Mouse (Mus musculus) forebrain, embryonic 15.5 days (tissue): ENCODE data around the gene Arl1. TPM values are rescaled to one million over a fixed set of nuclear protein-coding genes. Genes with fewer than 3 reads are reported as not detected.

ENCODE experiments used
- ATAC-seq: fragments of 200-750 bp; cut with Nextera tagmentation; replicated peaks from 2 replicates; pipeline ENCODE4 v1.8.0; 2017; ENCODE audit warnings: mild to moderate bottlenecking, moderate TSS enrichment, moderate library complexity
- H3K27ac ChIP-seq: fragments of 300-500 bp; sonication (generic); replicated peaks from 2 replicates; pipeline ENCODE4 v1.5.1; 2015; ENCODE audit warnings: mild to moderate bottlenecking, inconsistent platforms
- H3K27me3 ChIP-seq: fragments of 300-500 bp; sonication (generic); 2 replicates; pipeline ENCODE4 v1.6.1; 2015; ENCODE audit warnings: inconsistent platforms
- H3K36me3 ChIP-seq: fragments of 300-500 bp; sonication (generic); 2 replicates; pipeline ENCODE4 v1.6.1; 2015; ENCODE audit warnings: mild to moderate bottlenecking, inconsistent platforms
- H3K4me1 ChIP-seq: fragments of 300-500 bp; sonication (generic); 2 replicates; pipeline ENCODE4 v1.6.1; 2015; ENCODE audit warnings: inconsistent platforms
- H3K4me2 ChIP-seq: fragments of 300-500 bp; sonication (generic); replicated peaks from 2 replicates; pipeline ENCODE4 v1.6.1; 2015; ENCODE audit warnings: mild to moderate bottlenecking, inconsistent platforms
- H3K4me3 ChIP-seq: fragments of 300-500 bp; sonication (generic); 2 replicates; pipeline ENCODE4 v1.5.1; 2015; ENCODE audit warnings: mild to moderate bottlenecking, inconsistent platforms
- H3K9ac ChIP-seq: fragments of 300-500 bp; sonication (generic); replicated peaks from 2 replicates; pipeline ENCODE4 v1.6.1; 2015; ENCODE audit warnings: mild to moderate bottlenecking, inconsistent platforms
- H3K9me3 ChIP-seq: fragments of 300-500 bp; sonication (generic); 2 replicates; pipeline ENCODE4 v1.6.1; 2016; ENCODE audit warnings: inconsistent platforms
- WGBS: fragments of 180-500 bp; shearing (Covaris S2); methylation state at CpG from one replicate; pipeline ENCODE4 v1.1.7; 2015; ENCODE audit warnings: mixed read lengths; 5-methylcytosine and 5-hydroxymethylcytosine counted together
- polyA plus RNA-seq: library from polyadenylated mRNA; unstranded; fragments of >200 nt; fragmentation: Nextera tagmentation; extraction: Ambion mirVana; gene quantifications from 2 replicates; pipeline ENCODE4 v1.2.1, GENCODE M21; 2015

The Arl1 gene
- polyA plus RNA-seq, result 146 and 150 TPM in 2 replicates

DNA sequence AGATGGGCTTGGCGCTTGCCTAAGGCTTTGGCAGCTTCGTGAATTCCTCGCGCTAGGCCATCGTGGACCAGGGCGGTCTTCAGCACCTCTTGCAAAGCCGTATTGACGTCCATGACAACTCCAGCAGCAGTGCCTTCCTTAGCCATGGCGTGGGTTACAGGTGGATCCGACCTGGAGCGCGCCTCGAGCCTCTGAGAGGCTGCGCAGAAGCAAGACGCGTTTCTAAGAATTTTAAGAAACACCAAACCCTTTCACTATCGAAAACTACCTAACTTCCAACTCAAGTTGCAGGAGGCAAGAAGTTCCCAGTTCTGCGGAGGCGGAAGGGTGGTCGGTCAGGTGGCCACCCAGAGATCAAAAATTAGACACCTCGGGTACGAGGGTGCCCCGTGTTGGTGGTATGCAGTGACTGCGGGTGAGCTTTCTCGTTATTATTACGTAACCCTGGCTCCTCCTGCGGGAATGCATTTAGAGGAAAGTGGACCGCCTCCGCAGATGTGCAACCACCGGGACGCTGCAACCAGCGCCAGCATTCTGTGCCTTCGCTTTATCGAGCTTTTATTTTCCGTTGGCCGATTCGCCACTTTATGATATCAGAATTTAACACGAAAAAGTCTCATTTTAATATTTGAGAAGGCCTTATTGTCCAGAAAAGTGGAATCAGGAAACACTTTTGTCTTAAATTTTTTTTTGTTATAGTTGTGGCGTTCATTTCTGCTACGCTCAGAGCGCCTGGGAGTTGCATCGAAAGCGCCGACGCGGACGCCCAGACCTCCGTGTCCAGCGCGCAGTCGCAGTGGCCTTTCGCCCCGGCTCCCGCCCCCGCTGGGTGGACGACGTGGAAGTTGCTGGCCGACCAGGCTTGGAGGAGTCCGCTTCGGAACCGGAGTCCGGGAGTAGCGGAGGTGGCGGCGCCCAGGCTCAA lies at the start of gene Arl1:
Arl1 (plus strand) TSS at position 288 of the 925 bp plus-strand sequence.
- Histone ChIP-seq H3K4me1 (peaks cover 19% of the 10 kb centered on the region), H3K9ac (peak within 1 kb of the TSS; percentile 93), H3K9me3 (no peaks in the 10 kb centered on the region), H3K36me3 (no peaks in the 10 kb centered on the region), H3K27me3 (no peaks in the 10 kb centered on the region), H3K4me2 (peak within 1 kb of the TSS; percentile 83), H3K4me3 (peak within 1 kb of the TSS; percentile 97), H3K27ac (peak within 1 kb of the TSS; percentile 69)
- peak; percentile 95 for ATAC-seq
- WGBS, result under 1% methylated on average over 65 of the region's 65 CpGs

DNA sequence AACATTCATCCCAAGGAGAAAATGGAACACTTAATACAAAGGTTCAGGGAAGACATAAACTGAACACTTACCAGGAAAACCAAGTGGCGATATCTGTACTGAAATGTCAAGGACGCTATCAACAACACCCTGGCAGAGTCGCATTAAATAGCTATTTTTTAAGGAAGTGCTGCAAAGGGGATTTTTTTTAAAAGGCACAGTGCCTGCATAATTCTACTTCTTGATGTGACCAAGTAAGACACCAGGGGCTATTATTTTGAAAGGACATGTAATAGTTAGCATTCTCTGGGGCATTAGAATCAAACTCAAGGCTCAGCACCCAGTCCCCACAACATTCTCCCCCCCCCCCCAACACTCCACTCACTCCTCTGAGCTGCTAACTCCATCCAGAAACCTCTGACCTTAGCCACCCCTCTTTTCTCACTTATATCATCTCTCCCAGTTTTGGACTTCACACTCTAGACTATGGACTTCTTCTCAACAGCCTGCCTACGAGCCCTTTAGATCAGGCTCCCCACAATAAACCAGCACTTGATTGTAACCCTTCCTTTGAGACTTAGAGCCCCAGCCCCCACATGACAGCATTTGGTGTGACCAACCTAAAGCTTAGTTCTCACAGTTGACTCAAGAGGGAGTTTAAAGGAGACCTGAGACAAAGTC lies 47.6 kb upstream of the Arl1 start:
- H3K9ac ChIP-seq, result no peak overlapping the region
- 65% methylated on average over 4 of the region's 4 CpGs for WGBS
- no peaks in the 10 kb centered on the region for H3K9me3 ChIP-seq
- no peaks in the 10 kb centered on the region for H3K4me1 ChIP-seq
- no peak overlapping the region for H3K27ac ChIP-seq
- no peaks in the 10 kb centered on the region for H3K27me3 ChIP-seq
- H3K4me3 ChIP-seq, result no peak overlapping the region
- no peak for ATAC-seq
- H3K4me2 ChIP-seq, result no peak overlapping the region
- H3K36me3 ChIP-seq, result no peaks in the 10 kb centered on the region

DNA sequence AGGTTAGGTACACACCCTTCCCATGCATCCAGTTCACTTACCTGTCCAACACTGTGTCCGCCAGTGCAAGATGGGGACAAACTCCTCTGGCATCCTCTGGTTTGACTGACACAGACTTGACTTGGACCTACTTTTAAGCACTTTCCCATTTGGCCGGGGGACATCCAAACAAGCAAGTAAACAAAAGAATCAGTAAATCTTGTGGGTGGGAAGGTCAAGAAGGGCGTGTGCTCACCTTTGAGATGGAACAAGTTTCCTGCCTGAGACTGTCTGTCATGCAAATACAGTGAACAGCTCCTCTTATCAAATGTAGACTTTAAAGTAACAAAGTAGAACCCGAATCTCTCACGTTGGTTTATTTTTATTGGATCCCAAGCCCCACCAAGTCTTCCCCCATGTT lies 45.7 kb upstream of the Arl1 start, which contains the start of gene Spic:
Spic (minus strand) TSS at position 91 of the 400 bp plus-strand sequence.
- no peak within 1 kb of the TSS for H3K9ac ChIP-seq
- WGBS, result 79% methylated on average over 5 of the region's 5 CpGs
- no peaks in the 10 kb centered on the region for H3K27me3 ChIP-seq
- no peak for ATAC-seq
- H3K4me3 ChIP-seq, result no peak within 1 kb of the TSS
- no peaks in the 10 kb centered on the region for H3K36me3 ChIP-seq
- no peaks in the 10 kb centered on the region for H3K4me1 ChIP-seq
- no peak within 1 kb of the TSS for H3K4me2 ChIP-seq
- no peak within 1 kb of the TSS for H3K27ac ChIP-seq
- H3K9me3 ChIP-seq, result no peaks in the 10 kb centered on the region

DNA sequence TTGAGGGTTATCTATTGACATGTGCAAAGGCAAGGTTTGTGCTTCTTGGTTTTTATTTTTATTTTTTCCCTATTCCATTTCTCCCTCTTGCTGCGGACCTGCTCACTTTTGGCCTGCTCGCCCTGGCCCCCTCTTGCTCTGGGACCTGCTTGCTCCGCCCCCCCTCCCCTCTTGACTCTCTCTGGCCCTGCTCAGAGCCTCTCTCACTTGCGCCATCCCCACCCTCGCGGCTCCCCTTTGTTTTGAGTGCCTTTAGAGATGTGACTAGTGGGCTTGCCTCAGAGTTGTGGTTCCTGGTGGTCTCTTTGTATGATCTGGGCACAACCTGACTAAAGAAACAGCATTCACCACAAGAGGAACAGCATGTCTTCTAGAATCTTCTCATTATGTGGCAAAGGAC lies 29.7 kb upstream of the Arl1 start:
- H3K36me3 ChIP-seq, result no peaks in the 10 kb centered on the region
- H3K4me1 ChIP-seq, result no peaks in the 10 kb centered on the region
- WGBS, result 78% methylated on average over 6 of the region's 6 CpGs
- no peak overlapping the region for H3K27ac ChIP-seq
- no peak overlapping the region for H3K4me3 ChIP-seq
- no peaks in the 10 kb centered on the region for H3K9me3 ChIP-seq
- ATAC-seq, result no peak
- no peaks in the 10 kb centered on the region for H3K27me3 ChIP-seq
- H3K9ac ChIP-seq, result no peak overlapping the region
- H3K4me2 ChIP-seq, result no peak overlapping the region

DNA sequence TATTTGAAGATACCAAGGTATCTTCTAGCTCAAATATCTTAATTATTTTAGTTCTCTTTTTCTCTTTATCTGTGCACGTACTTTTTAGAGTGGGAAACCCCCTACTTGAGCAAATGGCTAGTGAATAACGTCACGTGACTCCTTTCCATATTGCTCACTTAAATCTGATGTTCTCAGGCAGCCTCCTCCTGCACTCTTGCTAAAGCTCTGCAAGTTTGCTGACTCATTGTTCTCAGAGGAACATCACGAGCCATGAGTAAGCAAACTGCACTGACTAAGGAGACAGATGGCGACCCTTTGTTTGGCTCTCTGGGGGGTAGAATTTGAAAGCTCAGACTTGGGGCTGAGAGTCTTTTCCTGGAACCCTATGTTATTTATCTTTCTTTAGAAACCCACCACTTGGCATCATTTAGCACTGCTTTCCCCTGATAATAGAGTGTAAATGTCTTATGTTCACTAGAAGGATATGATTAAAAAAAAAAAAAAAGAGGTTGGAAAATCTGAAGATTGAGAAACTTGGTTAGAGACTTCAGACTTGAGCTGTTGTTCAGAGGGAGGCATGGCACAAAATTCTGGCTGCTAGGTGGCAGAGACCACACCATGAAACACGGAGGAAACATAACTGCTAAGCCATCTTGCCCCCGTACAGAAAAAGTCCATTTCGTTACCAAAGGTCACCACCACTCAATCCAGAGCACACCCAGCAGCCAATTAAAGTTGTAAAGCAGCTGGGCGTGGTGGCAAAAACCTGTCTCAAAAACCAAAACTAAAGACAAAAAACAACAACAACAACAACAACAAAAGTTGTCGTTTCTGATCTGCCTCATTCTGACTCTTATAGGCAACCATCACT lies 21.8 kb upstream of the Arl1 start:
- Histone ChIP-seq H3K9me3 (no peaks in the 10 kb centered on the region), H3K4me3 (no peak overlapping the region), H3K27ac (no peak overlapping the region), H3K4me2 (no peak overlapping the region), H3K9ac (no peak overlapping the region), H3K4me1 (no peaks in the 10 kb centered on the region), H3K27me3 (no peaks in the 10 kb centered on the region), H3K36me3 (no peaks in the 10 kb centered on the region)
- WGBS, result 60% methylated on average over 10 of the region's 10 CpGs
- ATAC-seq, result no peak

DNA sequence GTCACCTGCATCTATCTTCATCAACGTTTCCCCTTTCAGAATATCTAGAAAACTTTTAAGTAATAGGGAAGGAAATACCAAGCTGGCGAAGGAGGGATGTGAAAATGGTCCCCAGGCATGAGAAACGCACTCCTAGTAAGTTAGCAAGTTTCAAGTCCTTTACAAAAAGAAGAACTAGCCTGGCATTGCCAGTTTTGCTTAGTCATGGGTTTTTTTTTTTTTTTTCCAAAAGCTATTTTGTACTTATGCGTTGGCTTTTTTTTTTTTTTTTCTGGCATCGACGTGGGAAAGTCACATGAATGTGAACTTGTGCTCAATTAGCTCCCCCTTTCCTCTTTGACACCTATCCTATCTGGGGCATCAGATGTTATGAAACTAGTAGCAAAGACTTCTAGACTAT lies 18.3 kb upstream of the Arl1 start:
- H3K9me3 ChIP-seq, result no peaks in the 10 kb centered on the region

DNA sequence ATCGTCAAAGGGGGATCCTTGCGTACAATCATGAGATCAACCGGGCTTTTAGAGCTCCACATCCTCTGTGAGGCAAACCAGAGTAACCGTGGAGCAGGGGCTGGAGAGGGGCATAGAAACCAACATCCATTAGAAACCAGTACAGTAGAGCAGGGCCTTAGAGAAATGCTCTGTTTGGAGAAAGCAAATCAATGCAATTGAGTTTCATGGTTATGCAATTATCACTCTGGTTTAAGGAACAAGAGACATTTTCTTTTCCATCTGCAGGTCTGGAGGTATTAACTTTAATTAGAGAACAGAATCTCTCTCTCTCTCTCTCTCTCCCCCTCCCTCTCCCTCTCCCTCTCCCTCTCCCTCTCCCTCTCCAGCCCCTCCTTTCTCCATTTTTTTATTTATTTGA lies 15.9 kb upstream of the Arl1 start:
- no peak for ATAC-seq
- no peaks in the 10 kb centered on the region for H3K4me1 ChIP-seq
- H3K9ac ChIP-seq, result no peak overlapping the region
- no peaks in the 10 kb centered on the region for H3K36me3 ChIP-seq
- H3K27ac ChIP-seq, result no peak overlapping the region
- no peaks in the 10 kb centered on the region for H3K9me3 ChIP-seq
- no peaks in the 10 kb centered on the region for H3K27me3 ChIP-seq
- WGBS, result 85% methylated on average over 4 of the region's 4 CpGs
- H3K4me2 ChIP-seq, result no peak overlapping the region
- H3K4me3 ChIP-seq, result no peak overlapping the region

More for the DNA sequence above, 18.3 kb upstream of the Arl1 start:
- H3K9ac ChIP-seq, result no peak overlapping the region
- no peak overlapping the region for H3K27ac ChIP-seq
- 81% methylated on average over 6 of the region's 6 CpGs for WGBS
- no peak overlapping the region for H3K4me2 ChIP-seq
- H3K27me3 ChIP-seq, result no peaks in the 10 kb centered on the region
- no peak overlapping the region for H3K4me3 ChIP-seq
- no peaks in the 10 kb centered on the region for H3K36me3 ChIP-seq
- no peak for ATAC-seq
- no peaks in the 10 kb centered on the region for H3K4me1 ChIP-seq

DNA sequence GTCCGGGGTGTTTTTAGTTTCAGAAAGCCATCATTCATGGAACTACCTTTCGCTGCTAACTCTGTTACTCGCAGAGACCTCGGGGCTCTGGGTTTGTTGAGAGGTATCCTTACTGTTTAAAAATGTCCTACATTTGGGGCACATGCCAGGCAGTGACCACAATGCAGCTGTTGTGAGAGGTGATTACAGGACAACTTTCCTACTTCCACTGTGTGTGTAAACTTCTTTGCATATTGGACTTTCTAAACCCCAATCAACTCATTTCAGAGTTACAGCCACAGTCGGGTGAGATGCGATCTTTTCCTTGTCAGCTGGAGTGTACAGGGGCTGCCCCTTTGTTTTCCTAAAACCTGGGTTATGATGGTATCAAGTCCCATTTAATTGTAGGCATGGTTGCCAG lies 15.0 kb upstream of the Arl1 start:
- H3K27ac ChIP-seq, result no peak overlapping the region
- H3K36me3 ChIP-seq, result no peaks in the 10 kb centered on the region
- WGBS, result 73% methylated on average over 6 of the region's 6 CpGs
- no peaks in the 10 kb centered on the region for H3K4me1 ChIP-seq
- no peak overlapping the region for H3K9ac ChIP-seq
- no peaks in the 10 kb centered on the region for H3K27me3 ChIP-seq
- H3K4me3 ChIP-seq, result no peak overlapping the region
- H3K4me2 ChIP-seq, result no peak overlapping the region
- ATAC-seq, result no peak
- H3K9me3 ChIP-seq, result no peaks in the 10 kb centered on the region

DNA sequence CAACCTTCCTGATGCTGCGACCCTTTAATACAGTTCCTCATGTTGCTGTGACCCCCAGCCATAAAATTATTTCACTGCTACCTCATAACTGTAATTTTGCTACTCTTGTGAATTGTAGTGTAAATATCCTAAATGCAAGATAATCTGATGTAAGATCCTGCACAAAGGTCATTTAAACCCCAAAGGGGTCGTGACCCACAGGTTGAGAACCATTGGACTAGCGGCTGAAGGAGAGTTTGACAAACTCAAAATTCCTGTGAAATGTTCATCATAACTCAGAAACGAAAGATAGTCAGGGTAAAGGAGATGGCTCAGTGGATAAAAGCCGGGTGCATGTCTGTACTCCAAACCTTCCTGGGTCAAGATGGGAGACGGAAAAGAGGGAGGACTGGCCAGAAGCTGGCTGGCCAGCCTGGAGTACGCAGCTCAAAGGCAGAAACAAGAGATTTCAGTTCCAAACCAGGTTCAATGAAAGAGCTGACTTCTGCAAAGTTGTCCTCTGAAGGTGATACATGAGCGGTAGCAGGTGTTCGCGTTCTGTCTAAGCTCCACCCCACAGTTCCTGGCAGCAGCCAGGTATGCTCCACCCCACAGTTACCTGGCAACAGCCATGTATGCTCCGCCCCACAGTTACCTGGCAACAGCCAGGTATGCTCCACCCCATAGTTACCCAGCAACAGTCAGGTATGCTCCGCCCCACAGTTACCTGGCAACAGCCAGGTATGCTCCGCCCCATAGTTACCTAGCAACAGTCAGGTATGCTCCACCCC lies 13.5 kb upstream of the Arl1 start:
- no peaks in the 10 kb centered on the region for H3K4me1 ChIP-seq
- no peaks in the 10 kb centered on the region for H3K9me3 ChIP-seq
- no peak for ATAC-seq
- no peaks in the 10 kb centered on the region for H3K27me3 ChIP-seq
- H3K27ac ChIP-seq, result no peak overlapping the region
- H3K9ac ChIP-seq, result no peak overlapping the region
- H3K4me2 ChIP-seq, result no peak overlapping the region
- H3K4me3 ChIP-seq, result no peak overlapping the region
- WGBS, result 59% methylated on average over 13 of the region's 13 CpGs
- H3K36me3 ChIP-seq, result no peaks in the 10 kb centered on the region

DNA sequence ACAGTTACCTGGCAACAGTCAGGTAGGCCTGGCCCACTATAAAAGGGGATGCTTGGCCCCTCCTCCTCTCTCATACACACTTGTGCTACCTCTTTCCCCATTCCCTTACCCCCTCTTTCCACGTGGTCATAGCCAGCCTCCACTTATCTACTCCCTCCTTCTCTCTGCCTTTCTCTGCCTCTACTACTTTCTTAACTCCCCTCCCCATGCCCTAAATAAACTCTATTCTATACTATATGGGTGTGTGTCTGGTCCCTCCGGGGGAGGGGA lies 13.0 kb upstream of the Arl1 start:
- no peak for ATAC-seq
- H3K27me3 ChIP-seq, result no peaks in the 10 kb centered on the region
- H3K27ac ChIP-seq, result no peak overlapping the region
- H3K9ac ChIP-seq, result no peak overlapping the region
- WGBS, result 45% methylated on average over 2 of the region's 2 CpGs
- no peak overlapping the region for H3K4me3 ChIP-seq
- no peaks in the 10 kb centered on the region for H3K4me1 ChIP-seq
- no peaks in the 10 kb centered on the region for H3K9me3 ChIP-seq
- no peak overlapping the region for H3K4me2 ChIP-seq
- no peaks in the 10 kb centered on the region for H3K36me3 ChIP-seq

DNA sequence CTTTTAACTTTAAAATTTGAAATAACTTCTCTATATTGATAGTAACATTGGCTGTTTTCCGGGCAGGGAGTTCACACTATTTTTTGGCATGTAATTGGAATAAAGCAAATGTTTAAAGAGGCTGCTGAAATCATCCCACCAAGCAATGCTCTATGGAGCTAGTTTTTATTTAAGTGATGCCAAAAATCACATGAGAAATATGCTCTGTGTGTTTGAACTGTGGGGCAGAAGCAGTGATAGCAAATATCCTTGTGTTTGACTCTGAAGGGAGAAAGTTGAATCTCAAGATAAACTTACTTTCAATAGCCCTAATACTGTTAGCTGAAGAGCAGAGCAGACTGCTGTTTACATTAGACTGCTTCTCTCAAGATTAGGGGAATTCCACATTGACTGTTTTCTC lies 11.0 kb upstream of the Arl1 start:
- no peaks in the 10 kb centered on the region for H3K9me3 ChIP-seq
- H3K27me3 ChIP-seq, result no peaks in the 10 kb centered on the region

More for the DNA sequence above, 11.0 kb upstream of the Arl1 start:
- Histone ChIP-seq H3K36me3 (no peaks in the 10 kb centered on the region), H3K4me1 (no peaks in the 10 kb centered on the region), H3K27ac (no peak overlapping the region), H3K9ac (no peak overlapping the region), H3K4me3 (no peak overlapping the region), H3K4me2 (no peak overlapping the region)
- WGBS, result 88% methylated on average over 1 of the region's 1 CpGs
- no peak for ATAC-seq
